Mouse (Mus musculus) heart, adult 2 months (tissue): Measurements from ENCODE around the gene Pnpo.

Experiments used
- CTCF ChIP-seq: fragments of 200-600 bp; IDR thresholded peaks from 2 replicates; pipeline ENCODE4 v1.8.1; 2022; ENCODE audit warnings: antibody characterized with exemption, mild to moderate bottlenecking, moderate library complexity
- EP300 ChIP-seq: fragments of 200-500 bp; IDR thresholded peaks from 2 replicates; pipeline ENCODE4 v1.6.1; 2011; ENCODE audit warnings: low read depth, low read length, control low read depth; ENCODE audit not compliant: insufficient read depth
- POLR2A ChIP-seq: fragments of 200-500 bp; IDR thresholded peaks from 2 replicates; pipeline ENCODE4 v1.6.1; 2011; ENCODE audit warnings: mild to moderate bottlenecking, low read depth, low read length, control low read depth; ENCODE audit not compliant: insufficient read depth

GRCm38 (mm10) chr11:96967544-96968269 is 23.9 kb upstream of the Pnpo start:
- TF ChIP-seq POLR2A: no peak
- no peak for TF ChIP-seq CTCF
- no peak for TF ChIP-seq EP300
